Mouse (Mus musculus) kidney, embryonic 14.5 days (tissue): ENCODE data around the gene Zfp609. TPM values are rescaled to one million over a fixed set of nuclear protein-coding genes. Genes with fewer than 3 reads are reported as not detected.

ENCODE experiments used
- ATAC-seq: fragments of 200-750 bp; cut with Nextera tagmentation; 2 replicates; pipeline ENCODE4 v1.8.0; 2017; ENCODE audit warnings: moderate number of reproducible peaks, mild to moderate bottlenecking, moderate TSS enrichment, moderate library complexity; ENCODE audit not compliant: low FRiP score, low TSS enrichment
- H3K27ac ChIP-seq: fragments of 300-500 bp; sonication (generic); 2 replicates; pipeline ENCODE4 v1.5.1; 2014; ENCODE audit warnings: low read depth, mild to moderate bottlenecking, low read length, moderate library complexity, mixed read lengths
- H3K27me3 ChIP-seq: fragments of 300-500 bp; sonication (generic); 2 replicates; pipeline ENCODE4 v1.6.1; 2014; ENCODE audit warnings: mild to moderate bottlenecking, low read length; ENCODE audit not compliant: control insufficient read depth, insufficient read depth
- H3K36me3 ChIP-seq: fragments of 300-500 bp; sonication (generic); 2 replicates; pipeline ENCODE4 v1.6.1; 2014; ENCODE audit warnings: low read length, mixed read lengths; ENCODE audit not compliant: control insufficient read depth, insufficient read depth
- H3K4me1 ChIP-seq: fragments of 300-500 bp; sonication (generic); 2 replicates; pipeline ENCODE4 v1.6.1; 2014; ENCODE audit warnings: low read length, mixed read lengths; ENCODE audit not compliant: control insufficient read depth, insufficient read depth
- H3K4me2 ChIP-seq: fragments of 300-500 bp; sonication (generic); replicated peaks from 2 replicates; pipeline ENCODE4 v1.6.1; 2014; ENCODE audit warnings: low read depth, mild to moderate bottlenecking, low read length
- H3K4me3 ChIP-seq: fragments of 300-500 bp; sonication (generic); 2 replicates; pipeline ENCODE4 v1.5.1; 2014; ENCODE audit warnings: mild to moderate bottlenecking, low read length
- H3K9ac ChIP-seq: fragments of 300-500 bp; sonication (generic); 2 replicates; pipeline ENCODE4 v1.6.1; 2014; ENCODE audit warnings: low read depth, mild to moderate bottlenecking, low read length, moderate library complexity
- H3K9me3 ChIP-seq: fragments of 300-500 bp; sonication (generic); 2 replicates; pipeline ENCODE4 v1.6.1; 2016; ENCODE audit warnings: low read length; ENCODE audit not compliant: control insufficient read depth
- WGBS: fragments of 180-500 bp; shearing (Covaris S2); extraction: QIAGEN DNeasy Blood & Tissue Kit; methylation state at CpG from one replicate; pipeline ENCODE4 v1.1.7; 2014; 5-methylcytosine and 5-hydroxymethylcytosine counted together
- polyA plus RNA-seq: library from polyadenylated mRNA; unstranded; fragments of >200 nt; fragmentation: Nextera tagmentation; extraction: Ambion mirVana; gene quantifications from 2 replicates; pipeline ENCODE4 v1.2.1, GENCODE M21; 2014

Gene Zfp609
- polyA plus RNA-seq, 1 experiment from 2014 or later, result 9.1 TPM

GRCm38 (mm10) chr9:65799770-65800169 is 27.6 kb downstream of the Zfp609 start:
- Histone ChIP-seq H3K4me2 (no peak overlapping the region), H3K4me3 (no peak overlapping the region), H3K27ac (no peak overlapping the region), H3K9ac (no peak overlapping the region), H3K27me3 (no peaks in the 10 kb centered on the region), H3K9me3 (no peaks in the 10 kb centered on the region), H3K36me3 (peaks cover 5% of the 10 kb centered on the region), H3K4me1 (peaks cover 4% of the 10 kb centered on the region; the same call in 1 of the 2 replicates)
- WGBS, result 56% methylated on average over 4 of the region's 4 CpGs
- no peak for ATAC-seq

- Histone ChIP-seq H3K27ac (no peak overlapping the region), H3K4me2 (no peak overlapping the region), H3K36me3 (peaks cover 20% of the 10 kb centered on the region), H3K9me3 (no peaks in the 10 kb centered on the region), H3K4me3 (no peak overlapping the region), H3K27me3 (no peaks in the 10 kb centered on the region), H3K9ac (no peak overlapping the region), H3K4me1 (peaks cover 9% of the 10 kb centered on the region; the same call in 1 of the 2 replicates)
- WGBS, result 85% methylated on average over 2 of the region's 2 CpGs
- ATAC-seq, result no peak
These were observed 31.7 kb downstream of the Zfp609 start for GRCm38 (mm10) chr9:65795651-65796050.

DNA sequence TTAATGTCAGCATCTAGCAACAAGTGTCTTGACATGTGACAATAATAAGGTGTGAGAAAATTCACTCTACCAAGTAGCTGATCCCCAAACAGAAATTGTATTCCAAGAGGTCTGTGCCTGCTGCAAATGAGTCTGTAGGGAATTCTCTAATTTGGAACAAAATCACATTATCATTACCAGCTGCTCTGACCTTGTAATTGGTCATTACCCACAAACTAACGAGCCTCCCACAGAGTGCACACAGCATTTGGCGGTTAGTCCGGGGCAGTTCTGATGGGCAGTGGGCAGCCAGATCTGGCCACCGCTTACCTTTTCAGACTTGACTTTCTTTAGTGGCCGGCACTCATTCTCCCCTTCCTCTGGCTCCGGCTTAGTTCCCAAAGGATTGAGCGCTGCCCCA is 33.1 kb downstream of the Zfp609 start:
- Histone ChIP-seq H3K36me3 (peaks cover 20% of the 10 kb centered on the region), H3K4me2 (no peak overlapping the region), H3K9ac (no peak overlapping the region), H3K9me3 (no peaks in the 10 kb centered on the region), H3K4me3 (no peak overlapping the region), H3K27me3 (no peaks in the 10 kb centered on the region), H3K27ac (no peak overlapping the region), H3K4me1 (peaks cover 9% of the 10 kb centered on the region; the same call in 1 of the 2 replicates)
- 86% methylated on average over 7 of the region's 7 CpGs for WGBS
- ATAC-seq, result no peak

GRCm38 (mm10) chr9:65793506-65793905 is 33.9 kb downstream of the Zfp609 start:
- peaks cover 9% of the 10 kb centered on the region; the same call in 1 of the 2 replicates for H3K4me1 ChIP-seq
- no peak overlapping the region for H3K4me3 ChIP-seq
- peaks cover 20% of the 10 kb centered on the region for H3K36me3 ChIP-seq
- no peak overlapping the region for H3K9ac ChIP-seq
- H3K27ac ChIP-seq, result no peak overlapping the region
- H3K27me3 ChIP-seq, result no peaks in the 10 kb centered on the region
- ATAC-seq, result no peak
- no peak overlapping the region for H3K4me2 ChIP-seq
- WGBS, result 82% methylated on average over 3 of the region's 3 CpGs
- H3K9me3 ChIP-seq, result no peaks in the 10 kb centered on the region

- Histone ChIP-seq H3K36me3 (peaks cover 20% of the 10 kb centered on the region), H3K27me3 (no peaks in the 10 kb centered on the region), H3K4me2 (no peak overlapping the region), H3K4me3 (no peak overlapping the region), H3K9ac (no peak overlapping the region), H3K9me3 (no peaks in the 10 kb centered on the region), H3K4me1 (peaks cover 9% of the 10 kb centered on the region), H3K27ac (no peak overlapping the region)
- WGBS, result 81% methylated on average over 3 of the region's 3 CpGs
- ATAC-seq, result no peak
These were observed 34.3 kb downstream of the Zfp609 start for GRCm38 (mm10) chr9:65793086-65793485.

GRCm38 (mm10) chr9:65791846-65792245 is 35.5 kb downstream of the Zfp609 start:
- peaks cover 20% of the 10 kb centered on the region for H3K36me3 ChIP-seq
- no peak overlapping the region for H3K9ac ChIP-seq
- no peaks in the 10 kb centered on the region for H3K9me3 ChIP-seq
- H3K27me3 ChIP-seq, result no peaks in the 10 kb centered on the region
- H3K4me2 ChIP-seq, result no peak overlapping the region
- peaks cover 21% of the 10 kb centered on the region for H3K4me1 ChIP-seq
- H3K27ac ChIP-seq, result no peak overlapping the region
- ATAC-seq, result no peak
- no peak overlapping the region for H3K4me3 ChIP-seq

DNA sequence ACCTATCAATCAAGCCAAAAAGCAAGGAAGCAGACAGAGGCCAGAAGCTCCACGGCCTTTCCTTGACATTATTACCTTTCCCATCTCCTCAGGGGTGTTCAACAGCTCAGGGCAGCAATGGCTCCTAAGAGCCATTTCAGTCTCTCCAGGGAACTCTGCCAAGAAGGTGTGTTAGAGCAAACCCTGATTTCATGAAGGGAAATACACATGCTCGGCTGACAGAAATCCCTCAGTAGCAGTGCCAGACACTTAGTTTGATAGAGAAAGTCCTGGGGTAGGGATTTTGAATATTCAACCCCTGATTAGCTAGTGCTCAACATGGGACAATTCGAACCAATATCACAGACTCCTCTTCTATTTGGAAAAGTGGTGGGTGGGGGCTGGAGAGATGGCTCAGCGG is 36.3 kb downstream of the Zfp609 start:
- Histone ChIP-seq H3K27ac (no peak overlapping the region), H3K27me3 (no peaks in the 10 kb centered on the region), H3K4me2 (no peak overlapping the region), H3K9me3 (no peaks in the 10 kb centered on the region), H3K9ac (0 out of 2 replicates have a peak overlapping the region, but pooled peaks have one; percentile 12), H3K4me3 (no peak overlapping the region), H3K4me1 (peaks cover 24% of the 10 kb centered on the region), H3K36me3 (peaks cover 20% of the 10 kb centered on the region)
- ATAC-seq, result no peak
- WGBS, result 68% methylated on average over 4 of the region's 4 CpGs

GRCm38 (mm10) chr9:65789788-65790187 is 37.6 kb downstream of the Zfp609 start:
- no peak for ATAC-seq
- no peak overlapping the region for H3K4me3 ChIP-seq
- no peak overlapping the region for H3K4me2 ChIP-seq
- H3K36me3 ChIP-seq, result peaks cover 15% of the 10 kb centered on the region; the same call in 1 of the 2 replicates
- no peak overlapping the region for H3K27ac ChIP-seq
- no peak overlapping the region for H3K9ac ChIP-seq
- H3K9me3 ChIP-seq, result no peaks in the 10 kb centered on the region
- peaks cover 25% of the 10 kb centered on the region for H3K4me1 ChIP-seq
- no peaks in the 10 kb centered on the region for H3K27me3 ChIP-seq
- 93% methylated on average over 3 of the region's 3 CpGs for WGBS

GRCm38 (mm10) chr9:65788556-65788955 is 38.8 kb downstream of the Zfp609 start:
- Histone ChIP-seq H3K27ac (no peak overlapping the region), H3K4me1 (peaks cover 25% of the 10 kb centered on the region), H3K9ac (no peak overlapping the region), H3K4me3 (no peak overlapping the region), H3K9me3 (no peaks in the 10 kb centered on the region), H3K36me3 (peaks cover 5% of the 10 kb centered on the region; the same call in 1 of the 2 replicates), H3K4me2 (no peak overlapping the region), H3K27me3 (no peaks in the 10 kb centered on the region)
- no peak for ATAC-seq
- 84% methylated on average over 4 of the region's 4 CpGs for WGBS
